21 mouse cellular contexts compared by ENCODE assay signal in the genomic region with DNA sequence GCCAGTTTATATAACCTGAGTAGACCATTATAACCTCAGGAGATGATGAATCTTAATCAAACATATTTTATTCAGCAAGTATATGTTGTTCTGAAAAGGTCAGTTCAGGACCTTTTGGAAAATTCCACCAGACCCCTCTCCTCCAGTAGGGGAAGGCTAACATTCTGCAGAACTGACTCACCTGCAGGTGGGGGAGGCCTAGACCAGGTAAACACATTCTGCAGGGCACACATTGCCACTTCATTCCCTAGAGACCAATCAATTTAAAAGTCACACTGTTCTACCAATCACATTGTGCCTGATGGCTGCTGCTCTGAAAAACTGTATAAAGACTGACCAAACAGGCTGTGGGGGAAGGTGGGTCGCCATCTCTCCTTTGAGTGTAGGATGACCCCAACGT.
A peak's percentile ranks its signal among the peaks of the same experiment; 100 is the strongest.
DNase-seq lines count a peak whose midpoint lies in the region; ATAC-seq and TF ChIP-seq lines count a peak whose summit lies in the region.
"Had no signal": no experiment of that assay in that cellular context is flagged by ENCODE, and none has a peak within 500 bp of the region (broad histone marks: within the 10 kb centered on the region; RNA-seq: fewer than 3 reads in every experiment).

No protein-coding gene starts in this region.

- H3K4me2 ChIP-seq in intestine, embryonic 14.5 days (ENCODE audit: low read length), result no peak overlapping the region
- no peak overlapping the region for H3K4me2 ChIP-seq in intestine, postnatal 0 days (replicated peaks; ENCODE audit: low read depth)
- no peak overlapping the region for H3K4me2 ChIP-seq in stomach, embryonic 14.5 days (replicated peaks; ENCODE audit: low read depth, low read length)
- no peak overlapping the region for H3K4me2 ChIP-seq in stomach, postnatal 0 days (replicated peaks; ENCODE audit: low read depth)
- H3K4me2 ChIP-seq in stomach, embryonic 16.5 days (ENCODE audit: low read depth, low read length), result no peak overlapping the region

- ATAC-seq in intestine, embryonic 14.5 days (replicated peaks; ENCODE audit: low FRiP score, low TSS enrichment, low read depth), result no peak
- ATAC-seq in intestine, postnatal 0 days, result no peak
- ATAC-seq in stomach, embryonic 14.5 days (ENCODE audit: insufficient number of reproducible peaks, insufficient read depth, low FRiP score, low read depth), result 0 out of 2 replicates have a peak, but pooled peaks have one; percentile 76
- ATAC-seq in stomach, postnatal 0 days (ENCODE audit: low FRiP score, low TSS enrichment), result no peak
- ATAC-seq in stomach, embryonic 16.5 days (ENCODE audit: insufficient read depth, low FRiP score), result peak; percentile 50; the same call in 1 of the 2 replicates
- ATAC-seq: activated CD4-positive, CD25-positive, alpha-beta regulatory T cell, adult 4 months; CD4-positive, CD25-positive, alpha-beta regulatory T cell, adult 4 months; Patski had no signal

- H3K27ac ChIP-seq in intestine, embryonic 14.5 days (ENCODE audit: low read depth), result no peak overlapping the region
- no peak overlapping the region for H3K27ac ChIP-seq in intestine, postnatal 0 days (ENCODE audit: low read depth, low read length)
- H3K27ac ChIP-seq in stomach, embryonic 14.5 days (ENCODE audit: low read length), result no peak overlapping the region
- H3K27ac ChIP-seq in stomach, postnatal 0 days (replicated peaks), result no peak overlapping the region
- no peak overlapping the region for H3K27ac ChIP-seq in stomach, embryonic 16.5 days (ENCODE audit: low read length)

- 73% methylated on average over 2 of the region's 2 CpGs for WGBS in intestine, embryonic 14.5 days
- 52% methylated on average over 2 of the region's 2 CpGs for WGBS in intestine, postnatal 0 days
- WGBS in stomach, embryonic 14.5 days, result 66% methylated on average over 2 of the region's 2 CpGs
- WGBS in stomach, postnatal 0 days, result 69% methylated on average over 2 of the region's 2 CpGs
- 66% methylated on average over 2 of the region's 2 CpGs for WGBS in stomach, embryonic 16.5 days

- no peak for TF ChIP-seq CTCF in intestine, postnatal 0 days (IDR thresholded peaks at IDR 0.05; ENCODE audit: low read depth)
- TF ChIP-seq CTCF in stomach, postnatal 0 days (IDR thresholded peaks at IDR 0.05; ENCODE audit: low read depth), result no peak

- H3K4me1 ChIP-seq in intestine, embryonic 14.5 days (replicated peaks; ENCODE audit: control insufficient read depth, insufficient read depth, low read length), result no peaks in the 10 kb centered on the region
- H3K4me1 ChIP-seq in intestine, postnatal 0 days (replicated peaks; ENCODE audit: control insufficient read depth, insufficient read depth, low read length), result no peaks in the 10 kb centered on the region
- H3K4me1 ChIP-seq in stomach, embryonic 14.5 days (ENCODE audit: control insufficient read depth, insufficient read depth, low read length), result no peaks in the 10 kb centered on the region
- H3K4me1 ChIP-seq in stomach, postnatal 0 days (replicated peaks; ENCODE audit: control insufficient read depth, insufficient read depth), result no peaks in the 10 kb centered on the region
- H3K4me1 ChIP-seq in stomach, embryonic 16.5 days (ENCODE audit: control insufficient read depth, insufficient read depth, low read length), result no peaks in the 10 kb centered on the region

- no peaks in the 10 kb centered on the region for H3K27me3 ChIP-seq in intestine, embryonic 14.5 days (replicated peaks; ENCODE audit: control insufficient read depth, insufficient read depth, low read length)
- H3K27me3 ChIP-seq in intestine, postnatal 0 days (replicated peaks; ENCODE audit: control insufficient read depth, insufficient read depth, low read length), result no peaks in the 10 kb centered on the region
- H3K27me3 ChIP-seq in stomach, embryonic 14.5 days (ENCODE audit: control insufficient read depth, insufficient read depth, low read length), result no peaks in the 10 kb centered on the region
- no peaks in the 10 kb centered on the region for H3K27me3 ChIP-seq in stomach, postnatal 0 days (ENCODE audit: control insufficient read depth, insufficient read depth, low read length)
- H3K27me3 ChIP-seq in stomach, embryonic 16.5 days (ENCODE audit: control insufficient read depth, insufficient read depth, low read length), result no peaks in the 10 kb centered on the region
- H3K27me3 ChIP-seq: CH12.LX had no signal

- H3K9me3 ChIP-seq in intestine, embryonic 14.5 days (ENCODE audit: control insufficient read depth, low read length), result no peaks in the 10 kb centered on the region
- no peaks in the 10 kb centered on the region for H3K9me3 ChIP-seq in intestine, postnatal 0 days (ENCODE audit: control insufficient read depth)
- no peaks in the 10 kb centered on the region for H3K9me3 ChIP-seq in stomach, embryonic 14.5 days (ENCODE audit: control insufficient read depth, low read depth, low read length)
- no peaks in the 10 kb centered on the region for H3K9me3 ChIP-seq in stomach, postnatal 0 days (ENCODE audit: control insufficient read depth, low read length)
- no peaks in the 10 kb centered on the region for H3K9me3 ChIP-seq in stomach, embryonic 16.5 days (replicated peaks; ENCODE audit: control insufficient read depth, low read length)
- H3K9me3 ChIP-seq: G1E had no signal

- TF ChIP-seq EP300 in stomach, postnatal 0 days (optimal IDR thresholded peaks at IDR 0.05), result no peak

- H3K9ac ChIP-seq in intestine, embryonic 14.5 days (ENCODE audit: low read length), result no peak overlapping the region
- no peak overlapping the region for H3K9ac ChIP-seq in intestine, postnatal 0 days (ENCODE audit: low read depth, low read length)
- no peak overlapping the region for H3K9ac ChIP-seq in stomach, embryonic 14.5 days (replicated peaks; ENCODE audit: low read depth, low read length)
- H3K9ac ChIP-seq in stomach, postnatal 0 days (ENCODE audit: low read length), result no peak overlapping the region
- no peak overlapping the region for H3K9ac ChIP-seq in stomach, embryonic 16.5 days (ENCODE audit: low read length)

- H3K36me3 ChIP-seq in intestine, embryonic 14.5 days (ENCODE audit: control insufficient read depth, insufficient read depth, low read length), result no peaks in the 10 kb centered on the region
- H3K36me3 ChIP-seq in intestine, postnatal 0 days (ENCODE audit: control insufficient read depth, insufficient read depth), result no peaks in the 10 kb centered on the region
- H3K36me3 ChIP-seq in stomach, embryonic 14.5 days (ENCODE audit: control insufficient read depth, insufficient read depth, low read length), result no peaks in the 10 kb centered on the region
- no peaks in the 10 kb centered on the region for H3K36me3 ChIP-seq in stomach, postnatal 0 days (ENCODE audit: control insufficient read depth, insufficient read depth, low read length)
- H3K36me3 ChIP-seq in stomach, embryonic 16.5 days (ENCODE audit: control insufficient read depth, insufficient read depth, low read length), result no peaks in the 10 kb centered on the region
- H3K36me3 ChIP-seq: G1E had no signal

- H3K4me3 ChIP-seq in intestine, embryonic 14.5 days (ENCODE audit: low read depth, low read length), result no peak overlapping the region
- H3K4me3 ChIP-seq in intestine, postnatal 0 days (ENCODE audit: low read depth, low read length), result no peak overlapping the region
- no peak overlapping the region for H3K4me3 ChIP-seq in stomach, embryonic 14.5 days (ENCODE audit: low read depth, low read length)
- H3K4me3 ChIP-seq in stomach, postnatal 0 days (ENCODE audit: low read depth, low read length), result no peak overlapping the region
- H3K4me3 ChIP-seq in stomach, embryonic 16.5 days (replicated peaks; ENCODE audit: low read length), result no peak overlapping the region

- DNase-seq in intestine, embryonic 14.5 days (ENCODE audit: low spot score), result peak; percentile 25
- DNase-seq in stomach, postnatal 0 days (ENCODE audit: low spot score), result no peak
- DNase-seq in left cerebral cortex, adult 8-10 months (ENCODE audit: low spot score in 2 of 2), result no peak
- DNase-seq: adrenal gland, adult 2 months; adrenal gland, adult 8-10 months; adrenal gland, postnatal 10 days; adrenal gland, postnatal 14 days; adrenal gland, postnatal 25 days; adrenal gland, postnatal 36 days; B cell, adult 2 months; cerebellum, adult 11 months; cerebellum, adult 11-12 months; cerebellum, adult 18-20 months had no signal

Comparison
In these comparisons a context has a peak if more than half of its experiments do, and no peak if none do; other contexts are left out.
1. ATAC-seq: peak in stomach, embryonic 14.5 days (single experiment) and stomach, embryonic 16.5 days (single experiment); none in intestine, embryonic 14.5 days (single experiment), intestine, postnatal 0 days (single experiment) and stomach, postnatal 0 days (single experiment).